Mouse (Mus musculus): ENCODE measurements around the gene Sfta2. TPM values are rescaled to one million over a fixed set of nuclear protein-coding genes. Genes with fewer than 3 reads are reported as not detected.

The Sfta2 gene
- polyA plus RNA-seq (2012; rRNA removed), result not detected in 2 replicates

GRCm38 (mm10) chr17:35601249-35601648, at the start of gene Sfta2:
TSS of gene Sfta2 (plus strand) at chr17:35601549.
- no peak for DNase-seq (ENCODE audit: low spot score)

- DNase-seq (ENCODE audit: low spot score), result no peak
Measured at GRCm38 (mm10) chr17:35551881-35552414, 49.4 kb upstream of the Sfta2 start, which contains the start of gene Cdsn. TSS of gene Cdsn (plus strand) at chr17:35552128.

GRCm38 (mm10) chr17:35554321-35554720, 47.0 kb upstream of the Sfta2 start:
- no peak for DNase-seq (ENCODE audit: low spot score)

GRCm38 (mm10) chr17:35554761-35555397, 46.5 kb upstream of the Sfta2 start:
- DNase-seq (ENCODE audit: low spot score), result no peak

- no peak for DNase-seq (ENCODE audit: low spot score)
Measured at GRCm38 (mm10) chr17:35556186-35556765, 45.1 kb upstream of the Sfta2 start.

GRCm38 (mm10) chr17:35556812-35557211, 44.5 kb upstream of the Sfta2 start:
- DNase-seq (ENCODE audit: low spot score), result no peak

- no peak for DNase-seq (ENCODE audit: low spot score)
Measured at GRCm38 (mm10) chr17:35557351-35557750, 44.0 kb upstream of the Sfta2 start.

- no peak for DNase-seq (ENCODE audit: low spot score)
Measured at GRCm38 (mm10) chr17:35558216-35558615, 43.1 kb upstream of the Sfta2 start.

GRCm38 (mm10) chr17:35567150-35567549, 34.2 kb upstream of the Sfta2 start, which contains the start of gene 2300002M23Rik:
TSS of gene 2300002M23Rik (plus strand) at chr17:35567450.
- DNase-seq (ENCODE audit: low spot score), result no peak

- no peak for DNase-seq (ENCODE audit: low spot score)
Measured at GRCm38 (mm10) chr17:35567767-35568166, 33.6 kb upstream of the Sfta2 start.

GRCm38 (mm10) chr17:35569091-35569944, 32.0 kb upstream of the Sfta2 start:
- DNase-seq (ENCODE audit: low spot score), result no peak

GRCm38 (mm10) chr17:35570836-35571235, 30.5 kb upstream of the Sfta2 start:
- no peak for DNase-seq (ENCODE audit: low spot score)

GRCm38 (mm10) chr17:35571477-35571876, 29.9 kb upstream of the Sfta2 start:
- no peak for DNase-seq (ENCODE audit: low spot score)

GRCm38 (mm10) chr17:35578211-35578610, 23.1 kb upstream of the Sfta2 start:
- DNase-seq (ENCODE audit: low spot score), result no peak

GRCm38 (mm10) chr17:35582900-35583299, 18.4 kb upstream of the Sfta2 start:
- no peak for DNase-seq (ENCODE audit: low spot score)

GRCm38 (mm10) chr17:35584330-35584937, 16.9 kb upstream of the Sfta2 start:
- peak; percentile 62 for DNase-seq (ENCODE audit: low spot score)

- no peak for DNase-seq (ENCODE audit: low spot score)
Measured at GRCm38 (mm10) chr17:35587291-35587690, 14.1 kb upstream of the Sfta2 start.

- no peak for DNase-seq (ENCODE audit: low spot score)
Measured at GRCm38 (mm10) chr17:35588387-35588786, 13.0 kb upstream of the Sfta2 start.

GRCm38 (mm10) chr17:35590410-35591218, 10.7 kb upstream of the Sfta2 start:
- DNase-seq (ENCODE audit: low spot score), result peak; percentile 44

- no peak for DNase-seq (ENCODE audit: low spot score)
Measured at GRCm38 (mm10) chr17:35591219-35591578, 10.2 kb upstream of the Sfta2 start.

- DNase-seq (ENCODE audit: low spot score), result no peak
Measured at GRCm38 (mm10) chr17:35591731-35592130, 9.6 kb upstream of the Sfta2 start.
